Mouse (Mus musculus): Measurements from ENCODE around the gene Arf5. TPM values are rescaled to one million over a fixed set of nuclear protein-coding genes. Genes with fewer than 3 reads are reported as not detected.

The Arf5 gene
- polyA plus RNA-seq, 1 experiment: 130 TPM

DNA sequence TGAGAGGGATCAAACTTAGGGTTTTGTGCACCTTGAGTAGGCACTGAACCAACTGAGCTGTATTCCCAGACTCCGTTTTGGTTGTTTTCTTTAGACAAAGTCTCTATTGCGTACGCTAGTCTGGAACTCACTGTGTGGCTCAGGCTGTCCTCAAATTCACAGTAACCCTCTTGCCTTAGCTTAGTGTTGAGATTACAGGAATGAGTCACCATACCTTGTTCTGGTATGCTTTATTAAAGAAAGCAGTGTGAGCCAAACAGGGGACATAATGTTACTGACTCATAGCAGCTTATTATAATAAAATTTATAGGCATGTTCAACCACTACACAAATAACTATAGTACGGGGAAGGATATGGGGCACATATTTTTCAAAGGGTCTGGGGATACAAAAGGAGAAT is 50.9 kb downstream of the Arf5 start:
- no peak overlapping the region for H3K9ac ChIP-seq (ENCODE audit: low read depth, poor library complexity, severe bottlenecking)
- H3K9me3 ChIP-seq (replicated peaks; ENCODE audit: control insufficient read depth, insufficient read depth, low read length, poor library complexity, severe bottlenecking): no peaks in the 10 kb centered on the region
- no peak overlapping the region for H3K4me3 ChIP-seq (ENCODE audit: low read depth, low read length)
- no peaks in the 10 kb centered on the region for H3K27me3 ChIP-seq (ENCODE audit: control insufficient read depth, insufficient read depth, low read length, poor library complexity, severe bottlenecking)
- H3K4me1 ChIP-seq (ENCODE audit: control insufficient read depth, insufficient read depth, low read length): no peaks in the 10 kb centered on the region
- no peak for TF ChIP-seq CTCF (IDR thresholded peaks at IDR 0.05; ENCODE audit: low read depth, low read length)
- no peak for TF ChIP-seq EP300 (IDR thresholded peaks at IDR 0.05; ENCODE audit: insufficient read depth, low read depth, low read length)
- no peak for TF ChIP-seq POLR2A (IDR thresholded peaks at IDR 0.05; ENCODE audit: insufficient read depth, low read length)
- H3K27ac ChIP-seq (ENCODE audit: insufficient read depth, low read length): no peak overlapping the region
- no peaks in the 10 kb centered on the region for H3K36me3 ChIP-seq (ENCODE audit: control insufficient read depth, insufficient read depth, low read length, poor library complexity, severe bottlenecking)

DNA sequence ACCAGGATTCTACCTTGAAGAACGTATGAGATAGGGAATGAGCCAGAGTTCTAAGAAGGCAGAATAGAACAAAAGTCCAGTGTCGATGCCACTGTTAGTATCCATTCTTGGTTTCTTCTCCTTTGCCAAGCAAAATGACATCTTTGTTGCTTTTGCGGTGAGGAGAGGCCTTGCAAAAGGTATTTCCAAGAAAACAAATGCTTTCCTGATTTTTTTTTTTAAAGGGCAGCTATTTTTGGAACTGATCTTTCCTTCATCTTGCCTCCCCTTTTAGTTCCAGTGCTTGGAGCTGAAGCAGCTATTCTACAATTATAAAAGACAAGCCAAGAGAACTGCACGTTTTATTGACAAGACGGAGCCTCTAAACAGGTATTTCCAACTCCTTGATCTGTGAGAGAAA is 51.5 kb downstream of the Arf5 start, which contains the start of gene Snd1:
Snd1 (plus strand) TSS at position 301 of the 400 bp plus-strand sequence.
- no peak within 1 kb of the TSS for H3K27ac ChIP-seq (ENCODE audit: insufficient read depth, low read length)
- no peaks in the 10 kb centered on the region for H3K27me3 ChIP-seq (ENCODE audit: control insufficient read depth, insufficient read depth, low read length, poor library complexity, severe bottlenecking)
- H3K36me3 ChIP-seq (ENCODE audit: control insufficient read depth, insufficient read depth, low read length, poor library complexity, severe bottlenecking): no peaks in the 10 kb centered on the region
- no peak for TF ChIP-seq POLR2A (IDR thresholded peaks at IDR 0.05; ENCODE audit: insufficient read depth, low read length)
- TF ChIP-seq EP300 (IDR thresholded peaks at IDR 0.05; ENCODE audit: insufficient read depth, low read depth, low read length): no peak
- no peak for TF ChIP-seq CTCF (IDR thresholded peaks at IDR 0.05; ENCODE audit: low read depth, low read length)
- H3K9ac ChIP-seq (ENCODE audit: low read depth, poor library complexity, severe bottlenecking): no peak within 1 kb of the TSS
- H3K4me3 ChIP-seq (ENCODE audit: low read depth, low read length): no peak within 1 kb of the TSS
- H3K4me1 ChIP-seq (ENCODE audit: control insufficient read depth, insufficient read depth, low read length): no peaks in the 10 kb centered on the region
- H3K9me3 ChIP-seq (replicated peaks; ENCODE audit: control insufficient read depth, insufficient read depth, low read length, poor library complexity, severe bottlenecking): no peaks in the 10 kb centered on the region

Other genes with a start within 250 kb of the Arf5 start
- gene Zfp800, start 25.6 kb upstream of the Arf5 start, polyA plus RNA-seq (2011; ENCODE audit: insufficient read depth, insufficient read length, low read depth, missing spikeins): 17.4 and 19.7 TPM in 2 replicates
- not detected in 2 replicates for gene Fscn3, start 4.2 kb downstream of the Arf5 start, polyA plus RNA-seq (2011; ENCODE audit: insufficient read depth, insufficient read length, low read depth, missing spikeins)
- gene Gcc1, start 4.8 kb downstream of the Arf5 start, polyA plus RNA-seq (2011; ENCODE audit: insufficient read depth, insufficient read length, low read depth, missing spikeins): 9.2 and 10.2 TPM in 2 replicates
- gene Pax4, start 25.8 kb downstream of the Arf5 start, polyA plus RNA-seq (2011; ENCODE audit: insufficient read depth, insufficient read length, low read depth, missing spikeins): not detected in 2 replicates
- gene Snd1, start 51.6 kb downstream of the Arf5 start, polyA plus RNA-seq (2011; ENCODE audit: insufficient read depth, insufficient read length, low read depth, missing spikeins): 155 and 160 TPM in 2 replicates